Mouse (Mus musculus): Measurements from ENCODE around the gene 2310050C09Rik.

DNA sequence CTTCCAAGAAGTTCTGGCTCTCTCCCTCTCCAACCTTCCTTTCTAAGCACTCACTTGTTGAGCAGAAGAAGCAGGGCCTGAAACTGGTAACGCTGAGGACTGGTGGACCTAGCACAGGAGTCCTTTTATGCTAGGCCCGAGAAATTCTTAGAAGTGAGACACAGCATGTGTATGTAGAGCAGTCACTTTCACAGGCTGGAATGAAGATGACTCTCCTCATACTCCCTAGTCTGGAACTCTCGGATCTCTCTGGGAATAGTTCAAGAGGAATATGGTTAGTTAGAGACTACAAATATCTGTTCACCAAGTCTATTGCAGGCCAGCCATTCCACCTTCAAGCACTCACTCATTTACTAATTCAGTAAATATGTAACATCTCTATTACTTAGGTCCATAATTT is 18.8 kb downstream of the 2310050C09Rik start, which contains the start of gene Lce1l:
- TF ChIP-seq CTCF (IDR thresholded peaks at IDR 0.05; ENCODE audit: low read depth) (no peak), EP300 (optimal IDR thresholded peaks at IDR 0.05) (no peak)
